Mouse (Mus musculus): ENCODE measurements around the gene Hs3st2. TPM values are rescaled to one million over a fixed set of nuclear protein-coding genes. Genes with fewer than 3 reads are reported as not detected.

Hs3st2 gene
- total RNA-seq, 2 experiments from 2014 or later, result not detected

DNA sequence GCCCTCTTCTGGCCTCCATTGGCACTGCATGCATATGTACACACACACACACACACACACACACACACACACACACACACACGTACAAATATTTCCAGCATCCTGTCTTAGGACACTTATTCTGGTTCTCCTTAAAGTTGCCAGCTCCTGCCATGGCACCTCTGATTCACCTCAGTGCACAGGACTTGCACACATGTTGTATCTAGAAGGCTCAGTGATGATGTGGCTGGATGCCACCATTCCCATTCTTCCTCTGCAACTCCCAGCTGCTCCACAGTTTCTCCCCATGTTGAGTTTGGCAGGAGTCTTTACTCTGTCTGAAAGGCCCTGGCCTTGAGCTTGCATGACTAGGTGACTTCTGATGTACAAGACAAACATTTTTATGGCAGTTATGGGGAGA lies 65.1 kb downstream of the Hs3st2 start:
- no peak for DNase-seq (ENCODE audit: low spot score)
- intact Hi-C loops (cut with DNase I), result no loop called here

DNA sequence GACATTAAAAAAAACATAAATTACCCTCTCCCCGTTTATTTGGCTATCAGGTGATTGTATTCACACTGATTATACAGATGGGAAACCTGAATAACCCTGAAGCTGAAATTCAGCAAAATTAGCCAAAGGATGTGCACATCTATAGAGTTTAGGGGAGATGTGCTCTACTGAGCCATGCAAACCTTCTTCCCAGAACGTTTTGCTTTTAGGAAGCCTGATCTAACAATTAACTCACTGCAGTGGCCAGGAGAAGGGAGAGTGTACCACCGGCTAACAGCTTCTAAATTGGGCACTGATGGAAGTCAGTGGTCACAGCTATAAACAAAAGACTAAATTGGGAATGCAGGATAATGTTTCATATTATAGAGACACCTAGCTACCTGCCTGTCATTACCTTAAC lies 66.4 kb downstream of the Hs3st2 start:
- intact Hi-C loops (cut with DNase I), result no loop called here
- DNase-seq (ENCODE audit: low spot score), result no peak

DNA sequence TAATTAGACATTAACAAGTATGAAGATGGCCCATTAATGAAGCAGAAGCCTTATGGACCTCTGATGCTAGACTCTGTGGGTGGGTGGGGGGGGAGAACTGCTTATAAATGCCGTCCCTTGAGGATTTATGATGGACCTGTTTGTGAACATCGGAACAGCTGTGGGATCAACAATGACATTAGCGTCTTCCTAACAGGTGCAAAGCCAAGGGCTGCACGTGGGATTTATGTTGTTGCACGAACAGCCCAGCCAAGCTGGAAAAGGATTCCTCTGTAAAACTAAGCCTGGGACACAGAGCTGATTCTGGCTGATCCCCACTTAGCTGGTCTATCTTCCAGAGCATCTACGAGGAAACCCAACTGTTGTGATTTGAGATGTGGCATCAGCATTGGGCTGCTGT lies 69.0 kb downstream of the Hs3st2 start:
- intact Hi-C loops (cut with DNase I), result no loop called here
- no peak for DNase-seq (ENCODE audit: low spot score)

DNA sequence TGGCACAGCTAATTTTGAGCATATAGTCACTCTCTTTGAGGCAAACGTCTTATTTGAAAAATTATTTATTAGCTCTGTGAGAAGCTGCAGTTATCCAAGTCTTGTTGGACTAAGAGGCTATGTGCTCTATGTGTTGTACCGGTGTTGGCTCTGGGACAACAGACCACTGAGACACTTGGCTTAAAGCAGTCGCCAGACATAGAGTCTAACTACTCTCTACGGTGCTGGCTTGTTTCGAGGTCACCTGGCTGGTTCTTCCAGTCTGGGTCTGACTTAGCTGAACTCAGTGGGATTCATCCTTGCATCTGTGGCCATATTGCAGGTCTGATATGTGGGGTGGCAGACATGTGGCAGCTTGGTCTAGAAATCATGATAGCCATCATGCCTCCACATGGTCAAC lies 72.8 kb downstream of the Hs3st2 start:
- intact Hi-C loops (cut with DNase I), result no loop called here
- no peak for DNase-seq (ENCODE audit: low spot score)

DNA sequence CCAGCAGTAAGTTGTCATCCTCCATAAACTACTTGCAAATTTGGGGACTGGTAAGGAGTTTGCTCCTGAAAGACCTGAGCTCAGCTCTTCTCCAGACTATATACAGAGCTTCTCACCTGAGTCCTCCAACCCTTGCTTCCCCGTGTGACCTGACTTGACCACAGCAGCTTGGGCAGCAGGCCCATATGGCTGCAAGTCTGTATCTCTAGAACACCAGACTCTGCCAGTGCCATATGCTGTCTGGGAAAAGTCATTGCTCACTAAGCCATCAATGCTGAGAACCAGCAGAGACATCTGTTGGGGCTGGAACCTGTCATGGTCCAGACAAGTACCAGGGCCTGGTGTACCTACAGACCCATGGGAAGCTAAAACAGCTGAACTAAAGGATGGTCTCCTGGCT lies 73.5 kb downstream of the Hs3st2 start:
- intact Hi-C loops (cut with DNase I), result no loop called here
- no peak for DNase-seq (ENCODE audit: low spot score)

DNA sequence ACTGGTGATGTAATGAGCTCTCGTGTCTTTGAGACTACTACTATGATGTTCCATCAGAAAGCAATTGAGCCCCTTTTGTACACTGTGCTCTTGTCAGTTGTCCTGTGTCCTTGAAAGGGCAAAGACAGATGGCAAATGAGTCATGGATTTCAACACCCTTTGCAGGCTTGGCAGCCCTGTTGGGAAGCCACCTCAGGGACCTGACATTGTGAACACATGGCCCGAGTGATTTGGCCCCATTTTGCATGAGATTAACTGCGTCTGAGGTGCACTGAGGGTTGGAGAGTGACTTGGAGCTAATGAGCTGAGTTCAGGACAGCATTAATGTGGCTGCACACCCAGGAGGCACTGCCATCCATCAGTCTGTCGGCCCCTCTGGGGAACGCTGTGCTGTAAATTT lies 74.7 kb downstream of the Hs3st2 start:
- intact Hi-C loops (cut with DNase I), result no loop called here
- DNase-seq (ENCODE audit: low spot score), result no peak

DNA sequence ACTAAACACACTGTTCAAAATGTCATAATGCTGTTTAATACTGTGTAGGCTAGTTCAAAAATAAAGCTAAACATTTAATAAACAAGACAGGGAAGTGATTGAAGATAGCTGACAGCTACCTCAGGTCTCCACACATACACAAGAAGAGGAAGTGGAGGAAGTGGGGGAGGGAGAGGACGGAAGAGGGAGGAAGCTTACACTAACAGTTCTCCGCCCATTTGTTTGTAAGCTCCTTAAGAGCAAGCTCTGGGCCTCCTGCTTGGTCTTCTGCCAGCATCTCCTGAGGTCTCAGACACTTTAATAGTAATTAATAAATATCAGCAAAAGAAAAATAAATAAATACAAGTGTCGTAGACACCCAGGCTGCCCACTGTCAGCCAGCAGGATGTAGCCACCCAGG lies 77.8 kb downstream of the Hs3st2 start:
- DNase-seq (ENCODE audit: low spot score), result no peak
- intact Hi-C loops (cut with DNase I), result no loop called here

DNA sequence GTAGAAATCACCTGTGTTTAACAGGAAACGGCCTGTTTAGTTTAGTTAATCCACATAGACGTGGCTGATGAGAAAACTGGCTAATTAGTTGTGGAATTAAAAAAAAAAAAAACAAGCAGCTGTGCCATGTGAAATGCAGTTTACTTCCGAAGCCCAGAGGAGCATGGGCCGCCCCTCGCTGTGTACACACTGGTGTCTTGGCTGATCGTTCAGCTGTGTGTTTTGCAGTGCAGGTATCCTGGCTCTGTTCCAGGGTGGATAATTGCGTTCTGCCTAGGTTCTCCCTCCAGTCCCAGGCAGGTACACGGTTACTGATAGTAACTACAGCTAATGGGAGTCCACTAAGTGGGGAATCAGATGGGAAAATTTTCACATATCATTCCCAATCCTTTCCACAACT lies 86.6 kb downstream of the Hs3st2 start:
- intact Hi-C loops (cut with DNase I), result no loop called here
- DNase-seq (ENCODE audit: low spot score), result no peak

DNA sequence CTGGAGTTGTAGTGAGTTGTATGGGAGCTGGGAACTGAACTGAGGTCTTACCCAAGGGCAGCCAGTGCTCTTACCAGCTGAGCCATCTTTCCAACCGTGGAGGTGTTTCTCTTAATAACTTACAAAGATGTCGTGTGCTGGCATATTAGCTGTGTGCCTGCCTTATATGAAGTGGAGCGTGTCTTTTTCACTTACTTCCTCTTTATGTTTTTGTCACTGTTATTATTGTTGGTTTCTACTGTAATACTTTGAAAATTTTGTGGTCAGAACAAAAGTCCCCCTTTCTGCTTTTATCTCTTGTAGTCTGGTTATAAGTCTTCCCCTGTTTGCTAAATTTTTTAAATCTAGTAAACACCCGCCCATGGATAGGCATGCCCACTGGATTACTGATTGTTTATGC lies 88.4 kb downstream of the Hs3st2 start:
- no peak for DNase-seq (ENCODE audit: low spot score)
- intact Hi-C loops (cut with DNase I), result no loop called here

DNA sequence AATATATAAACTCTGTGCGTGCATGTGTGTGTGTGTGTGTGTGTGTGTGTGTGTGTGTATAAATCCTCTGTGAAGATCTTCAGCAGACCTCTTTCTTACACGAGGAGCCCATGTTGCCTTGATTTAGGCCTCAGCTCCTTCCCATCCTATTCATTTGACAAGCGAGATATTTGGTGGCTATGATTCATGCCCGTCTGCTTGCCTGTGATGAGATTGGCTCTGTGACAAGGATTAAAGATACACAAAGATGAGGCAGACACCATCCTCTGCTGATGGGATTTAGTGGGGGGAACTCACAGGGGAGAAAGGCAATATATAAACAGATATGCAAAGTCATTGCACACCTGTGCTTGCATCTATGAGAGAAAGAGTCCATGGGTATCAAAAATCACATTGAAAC lies 92.9 kb downstream of the Hs3st2 start:
- no peak for DNase-seq (ENCODE audit: low spot score)
- intact Hi-C loops (cut with DNase I), result no loop called here

DNA sequence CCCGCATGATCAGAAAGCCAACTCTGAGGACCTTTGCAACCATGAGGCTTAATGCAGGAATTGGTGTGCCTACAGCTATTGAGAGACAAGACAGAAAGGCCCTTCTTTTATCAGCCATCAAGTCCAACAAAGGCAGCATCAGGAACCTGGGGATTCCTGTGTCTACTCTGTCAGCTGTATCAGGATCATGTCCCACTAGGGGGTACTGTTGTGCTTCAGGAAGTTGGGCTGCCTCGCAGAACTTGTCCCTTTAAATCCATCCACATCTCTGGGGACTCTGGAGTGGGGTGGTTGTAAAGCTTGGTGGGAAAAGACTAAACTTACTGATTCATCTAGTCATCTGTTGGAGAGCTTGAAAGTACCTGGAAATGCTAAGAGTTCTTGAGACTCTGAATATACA lies 93.6 kb downstream of the Hs3st2 start:
- intact Hi-C loops (cut with DNase I), result no loop called here
- no peak for DNase-seq (ENCODE audit: low spot score)

DNA sequence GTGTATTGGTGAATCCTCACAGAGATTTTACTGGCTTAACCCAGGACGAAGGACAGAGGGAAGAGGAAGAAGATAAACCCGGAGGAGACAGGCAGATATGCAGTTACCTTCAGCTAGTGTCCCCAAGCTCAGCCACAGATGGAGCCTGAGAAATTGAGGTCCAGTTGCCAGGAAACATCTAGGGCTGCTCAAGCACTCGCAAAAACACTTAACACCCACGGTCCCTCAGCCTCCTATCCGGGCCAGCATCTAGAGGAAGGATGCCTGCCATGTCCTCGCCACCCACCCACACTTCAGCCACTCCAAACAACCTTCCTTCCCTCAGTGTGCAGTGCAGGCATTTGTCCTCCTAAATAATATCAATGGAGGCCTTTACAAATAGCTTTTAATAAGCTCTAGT lies 95.6 kb downstream of the Hs3st2 start:
- DNase-seq (ENCODE audit: low spot score), result no peak
- intact Hi-C loops (cut with DNase I), result no loop called here

DNA sequence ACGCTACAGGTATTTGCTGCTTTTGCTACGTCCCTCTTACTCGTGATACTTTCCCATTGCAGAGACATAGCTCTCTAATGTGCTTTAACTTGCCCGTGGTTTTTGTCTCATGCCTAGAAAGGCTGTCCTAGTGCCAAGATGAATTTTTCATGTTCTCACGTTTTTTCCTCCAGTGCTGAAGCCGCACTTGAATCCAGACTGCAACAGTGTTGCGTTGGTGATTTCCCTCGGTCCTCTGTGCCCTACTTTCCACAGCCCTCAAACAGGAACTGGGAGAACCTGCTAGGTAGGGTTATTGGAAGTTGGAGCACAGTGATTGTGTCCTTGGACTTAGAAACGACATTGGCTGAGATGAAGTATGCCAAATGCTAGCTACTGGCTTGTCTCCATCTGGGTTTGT lies 97.7 kb downstream of the Hs3st2 start:
- no peak for DNase-seq (ENCODE audit: low spot score)
- intact Hi-C loops (cut with DNase I), result no loop called here

DNA sequence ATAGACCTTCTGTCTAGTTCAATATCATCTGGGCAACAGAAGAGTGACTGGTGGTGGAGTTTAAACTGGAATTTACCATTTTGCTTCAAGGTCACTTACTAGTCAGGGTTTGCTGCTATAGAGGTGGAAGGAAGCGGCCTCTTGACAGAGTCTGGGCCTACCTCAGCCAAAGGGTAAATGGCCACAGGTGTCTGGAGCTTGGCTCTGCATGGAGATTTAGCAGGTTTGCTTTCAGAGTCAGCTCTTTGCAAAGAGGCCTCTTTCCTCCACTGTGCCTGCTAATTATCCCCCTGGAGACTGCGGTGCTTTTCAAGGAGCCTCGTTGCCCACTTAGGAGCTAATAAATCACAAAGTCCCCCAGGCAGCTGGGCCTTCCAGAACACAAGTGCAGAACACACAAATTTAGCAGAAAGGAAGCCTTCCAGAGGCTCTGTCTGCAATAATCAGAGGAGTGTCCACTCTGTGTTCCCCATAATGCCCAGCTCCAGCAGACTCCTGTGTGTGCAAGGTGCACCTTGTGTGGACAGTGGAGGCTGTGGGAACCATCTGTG lies 99.9 kb downstream of the Hs3st2 start:
- intact Hi-C loops (cut with DNase I), result no loop called here

DNA sequence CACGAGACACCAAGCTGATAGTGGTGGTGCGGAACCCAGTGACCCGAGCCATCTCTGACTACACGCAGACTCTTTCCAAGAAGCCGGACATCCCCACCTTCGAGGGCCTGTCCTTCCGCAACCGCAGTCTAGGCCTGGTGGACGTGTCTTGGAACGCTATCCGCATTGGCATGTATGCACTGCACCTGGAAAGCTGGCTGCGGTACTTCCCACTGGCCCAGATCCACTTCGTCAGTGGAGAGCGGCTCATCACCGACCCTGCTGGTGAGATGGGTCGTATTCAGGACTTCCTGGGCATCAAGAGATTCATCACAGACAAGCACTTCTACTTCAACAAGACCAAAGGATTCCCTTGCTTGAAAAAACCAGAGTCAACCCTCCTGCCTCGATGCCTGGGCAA lies 108.9 kb downstream of the Hs3st2 start:
- no peak for DNase-seq (ENCODE audit: low spot score)
- intact Hi-C loops (cut with DNase I), result no loop called here

More for the DNA sequence above, 99.9 kb downstream of the Hs3st2 start:
- DNase-seq (ENCODE audit: low spot score), result no peak

DNA sequence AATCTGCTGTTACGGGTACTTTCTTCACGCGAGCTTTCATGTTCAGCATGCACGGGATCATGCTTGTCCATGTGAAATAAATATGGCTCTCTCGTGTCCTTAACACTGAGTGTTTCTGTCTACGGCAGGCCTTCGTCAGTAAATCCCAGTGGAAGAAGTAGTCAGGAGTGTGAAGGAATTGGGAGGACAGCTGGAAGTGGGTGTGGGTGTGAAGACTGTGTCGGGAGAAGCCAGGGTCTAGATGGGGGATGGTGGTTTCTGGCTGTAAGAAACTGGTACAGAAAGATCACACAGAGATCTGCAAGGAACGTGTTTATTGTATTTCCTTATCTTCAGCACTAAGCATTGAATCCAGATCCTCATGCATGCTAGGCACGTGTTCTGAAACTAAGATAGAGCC lies 110.0 kb downstream of the Hs3st2 start:
- DNase-seq (ENCODE audit: low spot score), result no peak
- intact Hi-C loops (cut with DNase I), result no loop called here

DNA sequence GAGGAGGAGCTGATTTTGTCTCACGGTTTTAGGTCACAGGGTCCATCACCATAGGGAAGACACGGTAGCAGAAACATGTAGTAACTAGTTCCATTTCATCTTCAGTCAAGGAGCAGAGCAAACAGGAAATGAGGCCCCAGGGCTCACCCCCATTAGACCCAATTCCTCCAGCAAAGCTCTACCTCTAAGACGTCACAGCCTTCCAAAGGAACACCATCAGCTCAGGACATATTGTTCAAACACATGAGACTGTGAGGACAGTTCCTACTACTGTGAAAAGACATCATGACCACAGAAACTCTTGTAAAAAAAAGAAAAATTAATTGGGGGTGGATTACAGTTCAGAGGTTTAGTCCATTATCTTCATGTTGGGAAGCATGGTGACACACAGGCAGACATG lies 125.1 kb downstream of the Hs3st2 start:
- DNase-seq (ENCODE audit: low spot score), result no peak
- intact Hi-C loops (cut with DNase I), result no loop called here

DNA sequence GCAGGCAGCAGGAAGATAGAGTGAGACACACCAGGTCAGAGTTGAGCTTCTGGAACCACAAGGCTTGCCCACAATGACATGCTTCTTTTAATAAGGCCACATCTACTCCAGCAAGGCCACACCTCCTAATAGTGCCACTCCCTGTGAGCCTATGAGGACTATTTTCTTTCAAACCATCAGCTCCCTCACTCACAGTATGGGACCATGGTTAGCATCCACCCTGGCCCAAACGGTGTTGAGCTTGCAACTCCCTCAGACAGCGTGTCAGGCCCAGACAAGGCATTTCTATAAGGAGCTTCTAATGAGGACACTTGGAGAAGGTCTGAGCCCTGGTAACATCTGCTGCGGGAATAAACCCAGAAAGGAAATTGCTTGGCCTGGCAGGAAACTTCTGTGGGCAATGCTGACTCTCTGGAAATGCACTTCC lies 125.5 kb downstream of the Hs3st2 start:
- intact Hi-C loops (cut with DNase I), result no loop called here
- no peak for DNase-seq (ENCODE audit: low spot score)

DNA sequence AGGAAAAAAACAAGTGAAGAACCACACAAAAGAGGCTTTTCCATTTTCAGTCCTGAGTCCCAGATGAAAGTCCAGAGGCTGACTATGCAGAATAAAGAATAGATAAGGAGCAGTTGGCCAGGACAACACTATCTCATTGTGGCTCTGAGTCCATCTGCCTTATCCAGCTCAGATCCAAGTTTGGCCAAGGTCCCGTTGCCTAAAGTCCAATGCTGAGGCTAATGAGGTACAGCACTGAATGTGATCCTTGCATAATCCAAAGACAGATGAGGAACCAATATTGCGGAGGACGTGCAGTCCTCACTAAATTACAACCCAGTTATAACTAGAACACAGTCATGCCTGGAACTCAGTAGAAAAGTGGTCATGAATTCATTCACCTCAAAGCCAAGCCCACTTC lies 130.5 kb downstream of the Hs3st2 start:
- intact Hi-C loops (cut with DNase I), result no loop called here
- DNase-seq (ENCODE audit: low spot score), result no peak

DNA sequence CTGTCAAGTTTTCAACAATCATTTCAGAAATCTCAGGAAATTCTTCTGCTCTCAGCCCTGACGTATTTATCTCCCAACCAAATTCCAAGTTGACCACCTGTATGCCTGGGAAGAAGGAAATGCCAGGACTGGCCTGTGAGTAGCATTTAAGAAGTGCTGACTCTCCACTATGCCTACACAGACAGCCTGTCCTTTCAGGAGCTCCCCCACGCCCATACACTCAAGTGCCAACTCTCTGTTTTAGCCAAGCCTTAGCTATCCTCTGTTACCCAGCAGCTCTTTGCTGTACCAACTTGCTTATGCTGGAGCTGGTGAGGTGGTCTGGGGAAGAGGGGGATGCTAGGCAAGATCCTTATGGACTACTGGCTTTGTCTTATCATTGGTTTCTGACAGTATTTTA lies 137.4 kb downstream of the Hs3st2 start:
- intact Hi-C loops (cut with DNase I), result no loop called here
- DNase-seq (ENCODE audit: low spot score), result no peak

DNA sequence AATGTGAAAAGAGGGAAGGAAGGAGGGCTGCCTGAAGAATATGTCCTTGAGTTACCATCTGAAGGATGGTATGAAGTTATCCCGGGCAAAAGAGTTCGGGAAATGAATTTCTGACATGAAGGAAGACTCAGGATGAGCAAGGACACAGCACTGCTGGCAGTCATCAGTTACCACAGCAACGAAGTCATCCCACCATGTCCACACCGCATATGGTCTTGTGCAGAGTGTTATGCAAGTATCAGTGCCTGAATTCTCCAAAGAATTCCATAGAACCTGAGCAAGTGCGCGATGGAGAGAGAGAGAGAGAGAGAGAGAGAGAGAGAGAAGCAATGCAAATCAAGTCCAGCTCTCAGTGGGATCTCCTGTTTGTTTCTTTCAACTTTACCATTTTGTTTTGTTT lies 142.0 kb downstream of the Hs3st2 start:
- intact Hi-C loops (cut with DNase I), result no loop called here
- no peak for DNase-seq (ENCODE audit: low spot score)

DNA sequence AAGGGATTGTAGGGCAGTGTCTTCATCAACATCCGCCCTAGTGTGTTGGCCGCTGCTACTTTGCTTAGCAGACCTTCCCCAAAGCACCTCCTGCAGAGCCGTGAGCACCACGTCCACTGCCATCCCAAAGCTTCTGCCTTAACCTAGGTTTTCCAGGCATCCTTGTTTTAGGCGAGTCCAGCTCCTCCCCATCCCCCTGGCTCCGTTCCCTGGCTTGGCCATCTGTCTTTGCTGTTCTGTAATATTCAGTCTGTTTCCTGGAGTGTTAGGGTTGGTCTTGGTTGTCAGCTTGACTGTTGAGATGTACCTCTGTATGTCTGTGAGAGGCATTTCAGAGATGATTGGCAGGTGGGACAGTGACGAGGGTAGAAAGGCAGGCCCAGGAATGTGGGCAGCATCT lies 142.7 kb downstream of the Hs3st2 start:
- DNase-seq (ENCODE audit: low spot score), result no peak
- intact Hi-C loops (cut with DNase I), result no loop called here

DNA sequence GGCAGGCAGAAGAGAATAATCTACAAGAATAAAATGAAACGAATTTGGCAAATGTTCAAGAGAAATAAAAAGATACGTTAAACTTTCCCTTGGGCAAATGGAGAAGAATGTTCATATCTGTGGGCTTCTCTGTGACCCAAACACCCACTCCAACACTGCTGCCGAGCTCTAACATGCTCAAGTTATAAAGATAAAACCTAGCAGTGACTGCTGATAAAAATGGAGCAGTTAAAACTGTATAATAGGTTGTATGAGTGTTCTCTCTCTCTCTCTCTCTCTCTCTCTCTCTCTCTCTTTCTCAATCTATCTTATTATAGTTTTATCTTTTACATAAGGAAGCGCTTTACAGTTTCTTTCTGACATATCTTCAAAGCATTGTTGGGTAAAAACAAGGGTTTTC lies 144.3 kb downstream of the Hs3st2 start:
- intact Hi-C loops (cut with DNase I), result no loop called here
- no peak for DNase-seq (ENCODE audit: low spot score)
